Mouse (Mus musculus): ENCODE measurements at regions not wholly inside any gene's neighbourhood (a gene's known extent, or its start where the extent isn't known, plus 50 kb on each side); places are given as distances from the start of the nearest gene placed in this dataset.

- DNase-seq (ENCODE audit: low read depth, low spot score): no peak
Measured at GRCm38 (mm10) chr14:123081016-123081714, 97.3 kb upstream of the Tmtc4 start.

GRCm38 (mm10) chr14:123079733-123080132 lies 95.9 kb upstream of the Tmtc4 start:
- no peak for DNase-seq (ENCODE audit: low read depth, low spot score)

GRCm38 (mm10) chr14:123078804-123079203 lies 95.0 kb upstream of the Tmtc4 start:
- DNase-seq (ENCODE audit: low read depth, low spot score): no peak

GRCm38 (mm10) chr14:123066344-123066743 lies 82.5 kb upstream of the Tmtc4 start:
- DNase-seq (ENCODE audit: low read depth, low spot score): no peak

GRCm38 (mm10) chr14:123065566-123065965 lies 81.7 kb upstream of the Tmtc4 start:
- DNase-seq (ENCODE audit: low read depth, low spot score): no peak

GRCm38 (mm10) chr14:123065136-123065535 lies 81.3 kb upstream of the Tmtc4 start:
- DNase-seq (ENCODE audit: low read depth, low spot score): peak; percentile 2

GRCm38 (mm10) chr14:123062908-123063307 lies 79.1 kb upstream of the Tmtc4 start:
- DNase-seq (ENCODE audit: low read depth, low spot score): no peak

GRCm38 (mm10) chr14:123056976-123057375 lies 73.1 kb upstream of the Tmtc4 start:
- DNase-seq (ENCODE audit: low read depth, low spot score): no peak

GRCm38 (mm10) chr14:123048451-123048850 lies 64.6 kb upstream of the Tmtc4 start:
- no peak for DNase-seq (ENCODE audit: low read depth, low spot score)

GRCm38 (mm10) chr14:123040046-123040445 lies 56.2 kb upstream of the Tmtc4 start:
- DNase-seq (ENCODE audit: low read depth, low spot score): no peak

GRCm38 (mm10) chr14:123037444-123037843 lies 53.6 kb upstream of the Tmtc4 start:
- DNase-seq (ENCODE audit: low read depth, low spot score): no peak
